In the genomic region with DNA sequence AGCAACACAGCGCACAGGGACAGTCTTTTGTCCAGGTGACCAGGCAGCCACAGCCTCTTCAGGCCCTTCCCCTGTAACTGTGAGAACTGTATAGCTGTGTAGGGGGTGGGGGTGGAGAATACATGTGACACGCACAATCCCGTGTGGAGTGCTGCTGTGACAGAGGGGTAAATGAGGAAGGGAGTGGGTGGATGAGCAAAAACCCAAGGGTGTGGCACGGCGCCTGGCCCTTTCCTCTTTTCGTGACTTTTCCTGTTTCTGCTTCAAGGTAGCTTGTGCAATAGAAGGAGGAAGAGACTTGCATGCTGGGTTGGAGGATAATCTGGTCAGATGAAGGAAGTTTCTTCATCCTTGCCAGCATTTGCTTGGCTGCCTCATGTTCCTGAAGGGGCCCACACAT, we compare ENCODE assay signal across 14 mouse cellular contexts. TPM values are rescaled to one million over a fixed set of nuclear protein-coding genes. Genes with fewer than 3 reads are reported as not detected.
DNase-seq lines count a peak whose midpoint lies in the region; ATAC-seq and TF ChIP-seq lines count a peak whose summit lies in the region.
"Had no signal": no experiment of that assay in that cellular context is flagged by ENCODE, and none has a peak within 500 bp of the region (broad histone marks: within the 10 kb centered on the region; RNA-seq: fewer than 3 reads in every experiment).

No protein-coding gene starts in this region.

- ATAC-seq in liver, postnatal 0 days = peak; percentile 62
- no peak for ATAC-seq in forebrain, embryonic 14.5 days
- ATAC-seq: forebrain, embryonic 13.5 days; midbrain, embryonic 16.5 days had no signal

- TF ChIP-seq CTCF in E14TG2a.4 (conservative IDR thresholded peaks at IDR 0.05; ENCODE audit: low read length) = no peak
- no peak for TF ChIP-seq CTCF in liver, postnatal 0 days (IDR thresholded peaks at IDR 0.05; ENCODE audit: low read depth)

- no peaks in the 10 kb centered on the region for H3K9me3 ChIP-seq in E14TG2a.4 (ENCODE audit: low read length)
- no peaks in the 10 kb centered on the region for H3K9me3 ChIP-seq in liver, postnatal 0 days (ENCODE audit: low read length)
- no peaks in the 10 kb centered on the region for H3K9me3 ChIP-seq in forebrain, embryonic 14.5 days (replicated peaks; ENCODE audit: control insufficient read depth, low read length)
- H3K9me3 ChIP-seq: forebrain, embryonic 13.5 days; G1E had no signal

- H3K4me3 ChIP-seq in E14TG2a.4 (replicated peaks; ENCODE audit: low read length) = peak overlapping the region; percentile 48
- no peak overlapping the region for H3K4me3 ChIP-seq in liver, postnatal 0 days (ENCODE audit: low read depth, low read length)
- no peak overlapping the region for H3K4me3 ChIP-seq in forebrain, embryonic 14.5 days (ENCODE audit: low read depth, low read length)
- H3K4me3 ChIP-seq: forebrain, embryonic 13.5 days; heart, adult 2 months had no signal

- peak; percentile 37 for DNase-seq in layer of hippocampus, adult 11-12 months (ENCODE audit: low spot score)
- DNase-seq in layer of hippocampus, adult 18-20 months (ENCODE audit: low spot score in 2 of 2) = no peak
- DNase-seq in 416B (ENCODE audit: low read depth) = peak; percentile 85
- peak; percentile 48 for DNase-seq in liver, postnatal 0 days
- DNase-seq in kidney, adult 8-10 months = no peak
- no peak for DNase-seq in forebrain, embryonic 14.5 days (ENCODE audit: low spot score)
- DNase-seq in urinary bladder, postnatal 25 days (ENCODE audit: low spot score) = no peak
- DNase-seq: kidney, adult 9 months; layer of hippocampus, postnatal 36 days had no signal

- no peaks in the 10 kb centered on the region for H3K36me3 ChIP-seq in E14TG2a.4 (ENCODE audit: insufficient read depth, low read length)
- H3K36me3 ChIP-seq in liver, postnatal 0 days (replicated peaks; ENCODE audit: insufficient read depth, low read length) = peaks cover 8% of the 10 kb centered on the region; the same call in 1 of the 2 replicates
- no peaks in the 10 kb centered on the region for H3K36me3 ChIP-seq in forebrain, embryonic 14.5 days (ENCODE audit: control insufficient read depth, insufficient read depth, low read length)
- H3K36me3 ChIP-seq: G1E had no signal

- 47% methylated on average over 6 of the region's 6 CpGs for WGBS in liver, postnatal 0 days (ENCODE audit: insufficient replicate concordance)
- WGBS in forebrain, embryonic 14.5 days = 84% methylated on average over 6 of the region's 6 CpGs

- H3K4me2 ChIP-seq in liver, postnatal 0 days (ENCODE audit: low read depth, low read length) = peak overlapping the region; percentile 38
- H3K4me2 ChIP-seq in forebrain, embryonic 14.5 days (ENCODE audit: low read length) = no peak overlapping the region

- no peak overlapping the region; the same call in 1 of the 2 replicates for H3K9ac ChIP-seq in liver, postnatal 0 days (replicated peaks)
- no peak overlapping the region for H3K9ac ChIP-seq in forebrain, embryonic 14.5 days (ENCODE audit: low read length)

- H3K4me1 ChIP-seq in E14TG2a.4 (replicated peaks; ENCODE audit: low read depth, low read length) = peaks cover 57% of the 10 kb centered on the region
- peaks cover 16% of the 10 kb centered on the region for H3K4me1 ChIP-seq in liver, postnatal 0 days (ENCODE audit: insufficient read depth)
- H3K4me1 ChIP-seq in forebrain, embryonic 14.5 days (ENCODE audit: control insufficient read depth, insufficient read depth, low read length) = peaks cover 25% of the 10 kb centered on the region

- peaks cover 63% of the 10 kb centered on the region for H3K27me3 ChIP-seq in E14TG2a.4 (ENCODE audit: insufficient read depth, low read length)
- no peaks in the 10 kb centered on the region for H3K27me3 ChIP-seq in liver, postnatal 0 days (ENCODE audit: insufficient read depth, low read length)
- H3K27me3 ChIP-seq in forebrain, embryonic 14.5 days (replicated peaks; ENCODE audit: control insufficient read depth, insufficient read depth, low read length) = peaks cover 7% of the 10 kb centered on the region

- no peak for TF ChIP-seq EP300 in liver, postnatal 0 days (IDR thresholded peaks at IDR 0.05; ENCODE audit: low read depth)

- H3K27ac ChIP-seq in liver, postnatal 0 days (ENCODE audit: low read depth) = peak overlapping the region; percentile 71
- no peak overlapping the region for H3K27ac ChIP-seq in forebrain, embryonic 14.5 days (ENCODE audit: low read depth, low read length)
- H3K27ac ChIP-seq: heart, adult 2 months had no signal

RNA-seq across cellular contexts. Expression of a gene that starts 21.9 kb away (rescaled TPM):
- total RNA-seq in layer of hippocampus, adult 18-20 months (2021) = 100 to 1,000 TPM; 238 to 241 TPM
- polyA plus RNA-seq in liver, postnatal 0 days (2015; fragmentation: Nextera tagmentation; extraction: Ambion mirVana) = 1.6 and 1.8 TPM in 2 replicates
- polyA plus RNA-seq in forebrain, embryonic 14.5 days (2014; fragmentation: Nextera tagmentation; extraction: Ambion mirVana) = 17.1 and 17.4 TPM in 2 replicates

RNA-seq across cellular contexts. Expression of a gene that starts 23.6 kb away (rescaled TPM):
- total RNA-seq in layer of hippocampus, adult 18-20 months (2021) = 1 to 10 TPM; 2.2 to 2.3 TPM
- 9.4 and 10.4 TPM in 2 replicates for polyA plus RNA-seq in liver, postnatal 0 days (2015; fragmentation: Nextera tagmentation; extraction: Ambion mirVana)
- polyA plus RNA-seq in forebrain, embryonic 14.5 days (2014; fragmentation: Nextera tagmentation; extraction: Ambion mirVana) = 1.2 and 2.0 TPM in 2 replicates

Comparison
In these comparisons a context has a peak if more than half of its experiments do, and no peak if none do; other contexts are left out.
1. DNase-seq: peak in layer of hippocampus, adult 11-12 months (single experiment), 416B (single experiment) and liver, postnatal 0 days (single experiment); none in layer of hippocampus, adult 18-20 months (0 of 2), kidney, adult 8-10 months (0 of 2), forebrain, embryonic 14.5 days (single experiment) and urinary bladder, postnatal 25 days (single experiment).